Mouse (Mus musculus) embryonic fibroblast, embryonic 13.5 days (primary cell): Measurements from ENCODE around the gene Togaram2.

Experiments used
- CTCF ChIP-seq: IDR thresholded peaks from 2 replicates; pipeline ENCODE4 v1.5.1; 2011; ENCODE audit warnings: mild to moderate bottlenecking, control low read depth, low read length, moderate library complexity, borderline replicate concordance; ENCODE audit not compliant: insufficient read depth
- POLR2A ChIP-seq: IDR thresholded peaks from 2 replicates; pipeline ENCODE4 v1.6.1; 2011; ENCODE audit warnings: low read depth, mild to moderate bottlenecking, control low read depth, low read length, moderate library complexity

DNA sequence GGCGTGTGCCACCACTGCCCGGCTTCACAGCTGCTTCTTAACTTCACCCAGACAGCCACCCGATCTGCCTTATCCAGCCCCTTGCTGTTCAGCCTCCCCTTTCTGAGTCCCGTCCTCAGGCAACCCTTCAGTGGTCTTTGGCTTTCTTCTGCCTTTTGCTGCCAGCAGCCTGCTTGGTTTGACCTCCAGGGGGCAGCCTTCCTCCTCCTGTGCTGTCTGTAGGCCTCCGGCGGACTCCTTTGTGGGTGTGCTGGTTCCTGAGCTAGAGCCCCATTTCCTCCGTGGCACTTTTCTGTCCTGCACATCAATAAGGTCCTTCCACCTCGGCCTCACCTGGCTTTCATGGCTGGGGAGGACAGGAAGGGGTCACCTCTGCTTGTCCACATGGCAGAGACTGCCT, 20.7 kb downstream of the Togaram2 start:
- TF ChIP-seq POLR2A, result no peak
- TF ChIP-seq CTCF, result no peak
